Mouse (Mus musculus): ENCODE measurements around the gene Tex2. TPM values are rescaled to one million over a fixed set of nuclear protein-coding genes. Genes with fewer than 3 reads are reported as not detected.

The Tex2 gene
- polyA plus RNA-seq, 1 experiment: 9.2 TPM

DNA sequence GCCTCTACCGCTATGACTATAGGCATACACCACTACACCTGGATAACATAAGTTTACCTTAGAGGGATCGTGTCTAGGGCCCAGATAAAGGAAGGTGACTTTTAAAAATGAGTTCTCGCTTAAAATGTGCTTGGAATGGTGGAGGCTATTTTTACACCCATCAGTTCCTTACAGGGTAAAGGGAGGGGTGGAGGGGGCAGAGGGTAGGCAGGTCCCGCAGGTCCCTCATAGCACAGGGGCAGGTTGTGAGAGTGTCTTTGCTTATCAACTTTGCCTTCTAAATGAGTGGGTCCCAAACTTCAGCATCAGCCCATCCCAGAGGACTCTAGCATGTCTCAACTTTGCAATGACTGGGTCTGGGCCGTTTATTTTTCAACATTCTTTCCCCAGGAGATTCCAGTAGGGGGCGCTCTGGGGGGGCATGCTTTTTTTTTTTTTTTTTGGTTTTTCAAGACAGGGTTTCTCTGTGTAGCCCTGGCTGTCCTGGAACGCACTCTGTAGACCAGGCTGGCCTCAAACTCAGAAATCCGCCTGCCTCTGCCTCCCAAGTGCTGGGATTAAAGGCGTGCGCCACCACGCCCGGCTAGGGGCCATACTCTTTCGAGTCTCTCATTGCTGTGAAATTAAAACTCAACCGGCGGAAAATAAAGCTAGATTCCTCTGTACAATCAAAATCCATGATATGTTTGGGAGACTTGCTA is 565 bp upstream of the Tex2 start:
- Histone ChIP-seq H3K4me3 (replicated peaks; ENCODE audit: control insufficient read depth, low read depth, low read length) (peak overlapping the region; percentile 2), H3K4me1 (ENCODE audit: control insufficient read depth, insufficient read depth, low read length) (peaks cover 5% of the 10 kb centered on the region), H3K27ac (ENCODE audit: control insufficient read depth, insufficient read depth, low read depth, low read length, poor library complexity) (peak overlapping the region; percentile 31; the same call in 1 of the 2 replicates)
- TF ChIP-seq POLR2A (IDR thresholded peaks at IDR 0.05; ENCODE audit: borderline replicate concordance, control insufficient read depth, low read depth, low read length) (no peak), CTCF (IDR thresholded peaks at IDR 0.05; ENCODE audit: control insufficient read depth, insufficient read depth, low read length) (no peak)
- WGBS: 30% methylated on average over 15 of the region's 15 CpGs

DNA sequence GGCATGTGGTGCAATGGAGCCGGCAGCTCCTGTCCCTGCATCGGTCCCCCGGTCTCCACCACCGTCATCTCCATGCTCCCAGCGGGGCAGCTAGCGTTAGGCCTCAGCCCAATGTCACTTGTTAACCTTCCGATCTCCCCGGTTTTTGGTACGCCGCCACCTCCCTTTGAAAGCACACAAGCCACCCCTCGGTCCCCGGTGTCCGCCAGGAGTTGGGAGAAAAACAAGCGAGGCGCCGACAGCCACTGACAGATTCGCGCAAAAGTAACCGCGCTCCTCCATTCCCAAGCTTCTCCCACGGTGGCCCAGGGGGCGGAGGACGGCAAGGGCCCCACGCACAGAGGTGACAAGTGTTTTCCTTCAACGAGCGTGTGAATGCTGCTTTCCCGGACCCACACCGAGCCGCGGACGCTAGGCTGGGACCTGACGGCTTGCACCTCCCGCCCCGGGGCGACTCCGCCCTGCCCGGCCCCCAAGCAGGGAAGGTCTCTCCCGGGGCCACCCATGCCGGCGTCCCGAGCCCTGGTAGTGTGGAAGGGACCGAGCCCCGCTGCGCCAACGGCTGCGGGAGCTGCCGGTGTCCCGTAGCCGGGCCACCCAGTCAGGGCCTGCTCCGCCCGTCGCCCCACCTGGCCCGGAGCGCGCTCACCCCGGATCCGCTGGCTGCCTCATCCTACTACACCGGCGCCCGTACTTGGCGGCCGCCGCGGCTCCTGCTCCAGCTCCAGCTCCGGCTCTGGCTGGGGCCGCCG is 838 bp downstream of the Tex2 start:
- Histone ChIP-seq H3K4me3 (replicated peaks; ENCODE audit: control insufficient read depth, low read depth, low read length) (peak overlapping the region; percentile 72), H3K4me1 (ENCODE audit: control insufficient read depth, insufficient read depth, low read length) (peaks cover 5% of the 10 kb centered on the region), H3K27ac (ENCODE audit: control insufficient read depth, insufficient read depth, low read depth, low read length, poor library complexity) (peak overlapping the region; percentile 96)
- WGBS: under 1% methylated on average over 67 of the region's 67 CpGs
- TF ChIP-seq POLR2A (IDR thresholded peaks at IDR 0.05; ENCODE audit: borderline replicate concordance, control insufficient read depth, low read depth, low read length): peak; percentile 66; the same call in 1 of the 2 replicates
- TF ChIP-seq CTCF (IDR thresholded peaks at IDR 0.05; ENCODE audit: control insufficient read depth, insufficient read depth, low read length): no peak

DNA sequence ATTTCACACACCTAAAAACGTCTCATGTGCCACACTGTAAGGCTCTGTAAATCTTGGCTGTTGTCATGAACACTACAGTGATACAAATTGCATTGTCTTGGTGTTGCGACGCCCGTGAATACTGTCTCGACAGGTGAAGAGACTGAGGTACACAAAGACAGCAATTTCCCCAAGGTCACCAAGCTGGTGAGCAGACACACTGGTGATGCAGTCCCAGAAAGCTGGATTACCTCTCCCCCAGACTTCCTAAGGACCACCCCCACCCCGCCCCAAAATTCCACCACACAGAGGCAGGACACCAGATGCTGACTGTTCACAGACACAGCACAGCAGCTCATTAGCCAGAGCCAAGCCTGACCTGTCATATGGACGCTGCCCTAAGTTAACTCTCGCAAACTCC is 3.5 kb downstream of the Tex2 start:
- Histone ChIP-seq H3K4me3 (replicated peaks; ENCODE audit: control insufficient read depth, low read depth, low read length) (no peak overlapping the region), H3K4me1 (ENCODE audit: control insufficient read depth, insufficient read depth, low read length) (peaks cover 5% of the 10 kb centered on the region), H3K27ac (ENCODE audit: control insufficient read depth, insufficient read depth, low read depth, low read length, poor library complexity) (no peak overlapping the region)
- WGBS: 75% methylated on average over 8 of the region's 8 CpGs
- TF ChIP-seq CTCF (IDR thresholded peaks at IDR 0.05; ENCODE audit: control insufficient read depth, insufficient read depth, low read length): no peak
- TF ChIP-seq POLR2A (IDR thresholded peaks at IDR 0.05; ENCODE audit: borderline replicate concordance, control insufficient read depth, low read depth, low read length): no peak

DNA sequence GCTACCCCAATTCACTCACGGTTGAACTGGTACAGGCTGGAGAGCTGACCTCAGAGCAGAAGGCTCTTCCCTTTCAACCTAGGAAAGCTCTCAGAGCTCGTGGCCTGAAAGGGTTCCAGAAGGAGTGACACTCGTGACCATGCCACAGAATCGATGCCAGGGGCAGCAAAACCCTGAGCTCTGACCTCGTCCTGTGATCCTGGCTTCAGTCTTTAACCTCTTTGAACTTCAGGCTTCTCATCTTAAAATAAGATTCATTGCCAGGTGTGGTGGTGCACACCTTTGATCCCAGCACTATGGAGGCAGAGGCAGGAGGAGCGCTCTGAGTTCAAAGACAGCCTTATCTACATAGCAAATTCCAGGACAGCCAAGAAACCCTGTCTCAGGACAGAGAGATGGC is 5.9 kb downstream of the Tex2 start:
- H3K4me1 ChIP-seq (ENCODE audit: control insufficient read depth, insufficient read depth, low read length): peaks cover 5% of the 10 kb centered on the region
- no peak overlapping the region for H3K4me3 ChIP-seq (replicated peaks; ENCODE audit: control insufficient read depth, low read depth, low read length)
- no peak overlapping the region for H3K27ac ChIP-seq (ENCODE audit: control insufficient read depth, insufficient read depth, low read depth, low read length, poor library complexity)
- 52% methylated on average over 6 of the region's 6 CpGs for WGBS
- TF ChIP-seq POLR2A (IDR thresholded peaks at IDR 0.05; ENCODE audit: borderline replicate concordance, control insufficient read depth, low read depth, low read length) (no peak), CTCF (IDR thresholded peaks at IDR 0.05; ENCODE audit: control insufficient read depth, insufficient read depth, low read length) (no peak)

DNA sequence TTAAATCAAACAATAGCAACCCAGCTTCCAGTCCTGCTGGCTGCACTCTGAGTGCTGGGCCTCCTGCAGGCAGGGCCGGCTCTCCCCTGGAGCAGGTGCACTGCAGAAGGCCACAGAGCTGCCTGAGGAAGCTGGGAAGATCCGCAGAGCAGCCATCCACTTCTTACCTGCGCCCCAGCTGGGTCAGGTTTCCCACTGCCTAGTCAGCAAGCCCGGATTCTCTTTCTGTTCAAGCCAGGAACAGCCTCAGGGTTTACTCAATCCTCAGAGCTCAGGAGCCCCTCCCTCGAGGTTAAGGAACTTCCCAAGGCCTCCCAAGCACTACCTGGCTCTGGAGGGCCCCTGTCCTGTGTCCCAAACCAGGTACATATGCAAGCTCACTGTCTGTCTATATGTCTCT is 7.2 kb downstream of the Tex2 start:
- WGBS: 59% methylated on average over 5 of the region's 5 CpGs
- Histone ChIP-seq H3K27ac (ENCODE audit: control insufficient read depth, insufficient read depth, low read depth, low read length, poor library complexity) (no peak overlapping the region), H3K4me1 (ENCODE audit: control insufficient read depth, insufficient read depth, low read length) (peaks cover 1% of the 10 kb centered on the region; the same call in 1 of the 2 replicates)

DNA sequence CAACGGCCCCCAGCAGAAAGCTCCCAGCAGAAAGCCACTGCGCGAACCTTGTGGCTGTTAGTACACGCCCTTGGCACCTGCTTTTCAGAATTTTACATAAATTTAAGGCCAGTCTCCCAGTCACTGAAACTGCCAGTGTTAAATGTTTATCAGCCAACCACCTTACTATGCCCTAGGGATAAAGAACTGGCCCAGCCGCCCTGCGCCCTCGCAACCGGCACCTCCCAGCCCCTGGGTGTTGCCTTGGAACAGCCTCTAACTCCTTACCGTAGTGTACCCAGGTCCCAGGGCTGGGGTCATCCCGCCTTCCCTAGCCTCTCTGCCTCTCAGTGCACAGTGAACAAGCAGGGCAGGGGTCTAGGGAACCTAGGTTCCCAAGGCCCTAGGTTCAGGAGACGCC is 10.0 kb downstream of the Tex2 start:
- no peak overlapping the region for H3K27ac ChIP-seq (ENCODE audit: control insufficient read depth, insufficient read depth, low read depth, low read length, poor library complexity)
- no peak overlapping the region for H3K4me3 ChIP-seq (replicated peaks; ENCODE audit: control insufficient read depth, low read depth, low read length)
- 54% methylated on average over 11 of the region's 11 CpGs for WGBS
- no peaks in the 10 kb centered on the region for H3K4me1 ChIP-seq (ENCODE audit: control insufficient read depth, insufficient read depth, low read length)
- TF ChIP-seq CTCF (IDR thresholded peaks at IDR 0.05; ENCODE audit: control insufficient read depth, insufficient read depth, low read length) (no peak), POLR2A (IDR thresholded peaks at IDR 0.05; ENCODE audit: borderline replicate concordance, control insufficient read depth, low read depth, low read length) (no peak)

More for the DNA sequence above, 7.2 kb downstream of the Tex2 start:
- H3K4me3 ChIP-seq (replicated peaks; ENCODE audit: control insufficient read depth, low read depth, low read length): no peak overlapping the region
- TF ChIP-seq CTCF (IDR thresholded peaks at IDR 0.05; ENCODE audit: control insufficient read depth, insufficient read depth, low read length) (no peak), POLR2A (IDR thresholded peaks at IDR 0.05; ENCODE audit: borderline replicate concordance, control insufficient read depth, low read depth, low read length) (no peak)

DNA sequence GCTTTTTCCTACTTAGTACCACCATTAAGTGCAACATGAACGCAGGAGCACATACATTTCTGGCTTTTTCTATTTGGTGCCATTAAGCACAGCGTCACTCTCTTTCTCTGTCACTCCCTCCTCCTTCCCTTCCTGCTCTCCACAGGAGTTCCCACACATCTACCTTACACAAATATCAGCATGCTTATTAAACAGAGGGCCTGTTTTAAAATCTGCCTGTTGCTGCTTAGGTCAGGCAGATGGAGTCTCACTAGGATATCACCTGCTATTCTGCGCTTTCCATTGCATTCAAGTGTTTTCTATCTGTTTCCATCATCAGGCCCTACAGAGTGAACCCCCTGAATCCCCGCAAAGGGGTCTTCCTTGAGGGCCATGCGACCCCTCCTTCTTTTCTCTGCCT is 13.1 kb downstream of the Tex2 start:
- H3K4me1 ChIP-seq (ENCODE audit: control insufficient read depth, insufficient read depth, low read length): no peaks in the 10 kb centered on the region; the same call in 1 of the 2 replicates
- no peak overlapping the region for H3K27ac ChIP-seq (ENCODE audit: control insufficient read depth, insufficient read depth, low read depth, low read length, poor library complexity)
- 87% methylated on average over 5 of the region's 5 CpGs for WGBS

DNA sequence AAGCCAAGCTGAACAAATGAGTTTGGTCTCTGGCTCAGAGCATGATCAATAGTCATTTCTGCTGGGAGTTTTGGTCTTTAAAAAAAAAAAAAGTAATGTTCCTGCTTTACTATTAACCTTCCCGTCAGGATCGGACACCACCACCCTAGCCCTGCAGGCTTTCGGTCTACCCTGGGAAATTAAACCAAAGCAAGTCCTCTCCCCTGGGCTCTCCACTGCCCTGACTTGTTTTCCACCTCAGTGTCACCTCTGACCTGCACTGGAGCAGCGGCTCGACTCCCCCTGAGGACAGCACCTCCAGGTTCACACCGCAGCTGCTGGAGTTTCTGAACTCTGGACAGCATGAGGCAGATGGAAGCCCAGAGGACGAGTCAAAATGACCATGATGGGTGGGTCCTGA is 13.9 kb downstream of the Tex2 start:
- no peak for TF ChIP-seq POLR2A (IDR thresholded peaks at IDR 0.05; ENCODE audit: borderline replicate concordance, control insufficient read depth, low read depth, low read length)
- TF ChIP-seq CTCF (IDR thresholded peaks at IDR 0.05; ENCODE audit: control insufficient read depth, insufficient read depth, low read length): no peak
- Histone ChIP-seq H3K4me1 (ENCODE audit: control insufficient read depth, insufficient read depth, low read length) (no peaks in the 10 kb centered on the region; the same call in 1 of the 2 replicates), H3K27ac (ENCODE audit: control insufficient read depth, insufficient read depth, low read depth, low read length, poor library complexity) (no peak overlapping the region), H3K4me3 (replicated peaks; ENCODE audit: control insufficient read depth, low read depth, low read length) (no peak overlapping the region)
- WGBS: 81% methylated on average over 7 of the region's 7 CpGs

More for the DNA sequence above, 13.1 kb downstream of the Tex2 start:
- TF ChIP-seq POLR2A (IDR thresholded peaks at IDR 0.05; ENCODE audit: borderline replicate concordance, control insufficient read depth, low read depth, low read length): no peak
- no peak for TF ChIP-seq CTCF (IDR thresholded peaks at IDR 0.05; ENCODE audit: control insufficient read depth, insufficient read depth, low read length)
- H3K4me3 ChIP-seq (replicated peaks; ENCODE audit: control insufficient read depth, low read depth, low read length): no peak overlapping the region

Data from bone marrow, adult 2 months (tissue).